Mouse (Mus musculus): ENCODE results near the gene Gm44790. TPM values are rescaled to one million over a fixed set of nuclear protein-coding genes. Genes with fewer than 3 reads are reported as not detected.
"Not testable (repeated sequence)": the region's sequence is repeated elsewhere in the genome, so short reads cannot be mapped to it uniquely, and the experiment has no call there.

Gm44790 gene
- polyA plus RNA-seq (2012; rRNA removed) = 1.5 and 2.4 TPM in 2 replicates
- polyA plus RNA-seq (2014; fragmentation: Nextera tagmentation; extraction: Ambion mirVana) = 0.77 and 1.2 TPM in 2 replicates

DNA sequence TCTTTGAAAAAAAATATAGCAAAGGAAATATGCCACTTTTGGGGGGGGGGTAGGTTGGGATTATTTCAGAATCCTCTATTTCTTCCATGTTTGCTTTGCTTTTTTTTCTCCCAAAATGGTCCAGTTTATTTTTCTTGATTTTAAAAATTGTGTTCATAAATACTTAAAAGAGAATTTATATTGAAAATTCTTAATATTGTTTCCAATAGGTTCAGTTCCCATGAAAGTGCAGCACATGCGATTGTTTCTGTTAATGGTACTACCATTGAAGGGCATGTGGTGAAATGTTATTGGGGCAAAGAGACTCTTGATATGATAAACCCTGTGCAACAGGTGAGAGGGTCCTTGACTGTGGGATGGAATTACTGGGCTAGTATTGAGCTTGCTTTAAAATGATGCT lies at the start of gene Gm44790:
Gm44790 (plus strand) TSS at position 301 of the 400 bp plus-strand sequence.
- 96% methylated on average over 1 of the region's 1 CpGs for WGBS
- no peak for ATAC-seq (ENCODE audit: low FRiP score, low read depth)

GRCm38 (mm10) chr6:86378341-86378740 lies 48.1 kb upstream of the Gm44790 start:
- Histone ChIP-seq H3K27me3 (ENCODE audit: control insufficient read depth, insufficient read depth, low read length) (no peaks in the 10 kb centered on the region), H3K4me2 (replicated peaks; ENCODE audit: low read depth, low read length, severe bottlenecking) (no peak overlapping the region), H3K9me3 (ENCODE audit: control insufficient read depth, low read length) (no peaks in the 10 kb centered on the region), H3K4me1 (ENCODE audit: control insufficient read depth, insufficient read depth, low read length) (no peaks in the 10 kb centered on the region), H3K36me3 (ENCODE audit: control insufficient read depth, insufficient read depth, low read length) (peaks cover 48% of the 10 kb centered on the region), H3K9ac (ENCODE audit: low read depth, low read length, severe bottlenecking) (no peak overlapping the region), H3K4me3 (replicated peaks; ENCODE audit: low read length) (no peak overlapping the region), H3K27ac (replicated peaks; ENCODE audit: low read depth, low read length) (no peak overlapping the region)
- WGBS = 88% methylated on average over 3 of the region's 3 CpGs
- no peak for TF ChIP-seq POLR2A (IDR thresholded peaks at IDR 0.05; ENCODE audit: borderline replicate concordance, extremely low read depth, insufficient read depth, insufficient read length)
- DNase-seq (ENCODE audit: low spot score) (no peak), ATAC-seq (ENCODE audit: low FRiP score, low read depth) (no peak)

More for the DNA sequence above, at the start of gene Gm44790:
- Histone ChIP-seq H3K4me2 (replicated peaks; ENCODE audit: low read depth, low read length, severe bottlenecking) (no peak within 1 kb of the TSS), H3K9ac (ENCODE audit: low read depth, low read length, severe bottlenecking) (no peak within 1 kb of the TSS), H3K27ac (replicated peaks; ENCODE audit: low read depth, low read length) (no peak within 1 kb of the TSS), H3K27me3 (ENCODE audit: control insufficient read depth, insufficient read depth, low read length) (no peaks in the 10 kb centered on the region), H3K9me3 (ENCODE audit: control insufficient read depth, low read length) (no peaks in the 10 kb centered on the region), H3K36me3 (ENCODE audit: control insufficient read depth, insufficient read depth, low read length) (peaks cover 87% of the 10 kb centered on the region), H3K4me1 (ENCODE audit: control insufficient read depth, insufficient read depth, low read length) (no peaks in the 10 kb centered on the region), H3K4me3 (replicated peaks; ENCODE audit: low read length) (no peak within 1 kb of the TSS)
- no peak for DNase-seq (ENCODE audit: low spot score)
- TF ChIP-seq POLR2A (IDR thresholded peaks at IDR 0.05; ENCODE audit: borderline replicate concordance, extremely low read depth, insufficient read depth, insufficient read length) = no peak

- not testable (repeated sequence) for ATAC-seq (ENCODE audit: low FRiP score, low read depth); DNase-seq (ENCODE audit: low spot score); H3K27me3 ChIP-seq (ENCODE audit: control insufficient read depth, insufficient read depth, low read length); H3K4me2 ChIP-seq (replicated peaks; ENCODE audit: low read depth, low read length, severe bottlenecking); H3K9ac ChIP-seq (ENCODE audit: low read depth, low read length, severe bottlenecking); H3K4me3 ChIP-seq (replicated peaks; ENCODE audit: low read length); H3K4me1 ChIP-seq (ENCODE audit: control insufficient read depth, insufficient read depth, low read length); H3K9me3 ChIP-seq (ENCODE audit: control insufficient read depth, low read length); H3K27ac ChIP-seq (replicated peaks; ENCODE audit: low read depth, low read length)
- peaks cover 44% of the 10 kb centered on the region for H3K36me3 ChIP-seq (ENCODE audit: control insufficient read depth, insufficient read depth, low read length)
- 80% methylated on average over 7 of the region's 8 CpGs for WGBS
These were observed 46.3 kb upstream of the Gm44790 start for GRCm38 (mm10) chr6:86380112-86380511.

GRCm38 (mm10) chr6:86382551-86382950 lies 43.9 kb upstream of the Gm44790 start:
- Histone ChIP-seq H3K4me2 (replicated peaks; ENCODE audit: low read depth, low read length, severe bottlenecking) (no peak overlapping the region), H3K9me3 (ENCODE audit: control insufficient read depth, low read length) (no peaks in the 10 kb centered on the region), H3K27me3 (ENCODE audit: control insufficient read depth, insufficient read depth, low read length) (no peaks in the 10 kb centered on the region), H3K4me3 (replicated peaks; ENCODE audit: low read length) (no peak overlapping the region), H3K4me1 (ENCODE audit: control insufficient read depth, insufficient read depth, low read length) (no peaks in the 10 kb centered on the region), H3K9ac (ENCODE audit: low read depth, low read length, severe bottlenecking) (no peak overlapping the region), H3K27ac (replicated peaks; ENCODE audit: low read depth, low read length) (no peak overlapping the region), H3K36me3 (ENCODE audit: control insufficient read depth, insufficient read depth, low read length) (peaks cover 41% of the 10 kb centered on the region)
- DNase-seq (ENCODE audit: low spot score) (no peak), ATAC-seq (ENCODE audit: low FRiP score, low read depth) (no peak)
- no peak for TF ChIP-seq POLR2A (IDR thresholded peaks at IDR 0.05; ENCODE audit: borderline replicate concordance, extremely low read depth, insufficient read depth, insufficient read length)

- H3K4me3 ChIP-seq (replicated peaks; ENCODE audit: low read length) = no peak overlapping the region
- WGBS = 48% methylated on average over 16 of the region's 16 CpGs
These were observed 43.1 kb upstream of the Gm44790 start for GRCm38 (mm10) chr6:86383370-86383769.

GRCm38 (mm10) chr6:86384692-86385091 lies 41.8 kb upstream of the Gm44790 start:
- H3K27ac ChIP-seq (replicated peaks; ENCODE audit: low read depth, low read length) = no peak overlapping the region
- no peak for ATAC-seq (ENCODE audit: low FRiP score, low read depth)
- H3K4me2 ChIP-seq (replicated peaks; ENCODE audit: low read depth, low read length, severe bottlenecking) = no peak overlapping the region
- H3K4me3 ChIP-seq (replicated peaks; ENCODE audit: low read length) = no peak overlapping the region
- H3K9me3 ChIP-seq (ENCODE audit: control insufficient read depth, low read length) = no peaks in the 10 kb centered on the region
- DNase-seq (ENCODE audit: low spot score) = no peak
- no peak for TF ChIP-seq POLR2A (IDR thresholded peaks at IDR 0.05; ENCODE audit: borderline replicate concordance, extremely low read depth, insufficient read depth, insufficient read length)
- H3K36me3 ChIP-seq (ENCODE audit: control insufficient read depth, insufficient read depth, low read length) = peaks cover 41% of the 10 kb centered on the region
- H3K4me1 ChIP-seq (ENCODE audit: control insufficient read depth, insufficient read depth, low read length) = no peaks in the 10 kb centered on the region
- no peaks in the 10 kb centered on the region for H3K27me3 ChIP-seq (ENCODE audit: control insufficient read depth, insufficient read depth, low read length)
- 48% methylated on average over 4 of the region's 4 CpGs for WGBS
- no peak overlapping the region for H3K9ac ChIP-seq (ENCODE audit: low read depth, low read length, severe bottlenecking)

More at GRCm38 (mm10) chr6:86383370-86383769, 43.1 kb upstream of the Gm44790 start:
- H3K4me1 ChIP-seq (ENCODE audit: control insufficient read depth, insufficient read depth, low read length) = no peaks in the 10 kb centered on the region
- H3K27me3 ChIP-seq (ENCODE audit: control insufficient read depth, insufficient read depth, low read length) = no peaks in the 10 kb centered on the region
- no peak overlapping the region for H3K27ac ChIP-seq (replicated peaks; ENCODE audit: low read depth, low read length)
- H3K4me2 ChIP-seq (replicated peaks; ENCODE audit: low read depth, low read length, severe bottlenecking) = no peak overlapping the region
- ATAC-seq (ENCODE audit: low FRiP score, low read depth) (no peak), DNase-seq (ENCODE audit: low spot score) (no peak)
- H3K9me3 ChIP-seq (ENCODE audit: control insufficient read depth, low read length) = no peaks in the 10 kb centered on the region
- no peak overlapping the region for H3K9ac ChIP-seq (ENCODE audit: low read depth, low read length, severe bottlenecking)
- TF ChIP-seq POLR2A (IDR thresholded peaks at IDR 0.05; ENCODE audit: borderline replicate concordance, extremely low read depth, insufficient read depth, insufficient read length) = no peak
- peaks cover 41% of the 10 kb centered on the region for H3K36me3 ChIP-seq (ENCODE audit: control insufficient read depth, insufficient read depth, low read length)
